Mouse (Mus musculus) urinary bladder, postnatal 4 days (tissue): ENCODE measurements around the gene Eln.
A peak's percentile ranks its signal among the peaks of the same experiment; 100 is the strongest.

Experiments used
- DNase-seq, 2 experiments: peaks; one replicate each; pipeline ENCODE4 v3.0.0; 2021 to 2022; ENCODE audit warnings: low spot score in 2 of 2

Eln gene

DNA sequence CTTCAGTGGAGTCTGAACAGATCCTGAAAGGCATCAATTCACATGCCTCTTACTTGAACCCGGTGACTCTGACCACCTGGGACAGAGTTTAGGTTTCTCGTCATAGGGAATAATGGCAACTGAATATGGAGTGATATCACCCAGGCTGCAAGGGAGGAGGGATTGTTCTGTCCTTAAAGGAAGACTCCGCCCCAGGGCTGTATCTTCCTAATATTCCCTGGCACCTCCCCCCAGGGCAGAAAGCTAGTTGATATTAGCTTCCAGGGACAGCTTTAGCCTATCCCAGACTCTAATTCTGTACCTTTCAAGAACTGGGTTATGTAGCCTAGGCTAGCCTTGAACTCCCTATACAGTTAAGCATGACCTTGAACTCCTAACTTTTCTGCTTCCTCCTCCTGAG is 2.1 kb downstream of the Eln start:
- DNase-seq, result no peak

DNA sequence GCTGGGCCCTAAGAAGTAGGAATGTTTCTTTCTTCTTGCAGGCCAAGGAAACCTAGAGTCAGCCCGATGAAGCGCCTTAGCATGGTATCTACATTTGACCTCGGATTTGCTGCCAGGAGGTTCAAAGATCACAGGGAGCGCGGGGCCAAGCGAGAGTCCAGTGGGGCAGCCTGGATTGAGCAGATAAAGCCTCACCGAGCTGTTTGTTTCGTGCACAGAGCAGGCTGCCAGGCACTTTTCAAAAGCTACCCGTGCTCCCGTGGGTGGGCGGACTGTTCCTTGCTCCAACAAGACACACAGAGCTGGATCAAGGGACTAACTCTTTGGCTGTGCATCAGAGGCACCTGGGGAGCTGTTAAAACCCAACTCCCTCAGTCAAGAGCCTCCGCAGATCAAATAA is 3.1 kb downstream of the Eln start:
- no peak for DNase-seq

DNA sequence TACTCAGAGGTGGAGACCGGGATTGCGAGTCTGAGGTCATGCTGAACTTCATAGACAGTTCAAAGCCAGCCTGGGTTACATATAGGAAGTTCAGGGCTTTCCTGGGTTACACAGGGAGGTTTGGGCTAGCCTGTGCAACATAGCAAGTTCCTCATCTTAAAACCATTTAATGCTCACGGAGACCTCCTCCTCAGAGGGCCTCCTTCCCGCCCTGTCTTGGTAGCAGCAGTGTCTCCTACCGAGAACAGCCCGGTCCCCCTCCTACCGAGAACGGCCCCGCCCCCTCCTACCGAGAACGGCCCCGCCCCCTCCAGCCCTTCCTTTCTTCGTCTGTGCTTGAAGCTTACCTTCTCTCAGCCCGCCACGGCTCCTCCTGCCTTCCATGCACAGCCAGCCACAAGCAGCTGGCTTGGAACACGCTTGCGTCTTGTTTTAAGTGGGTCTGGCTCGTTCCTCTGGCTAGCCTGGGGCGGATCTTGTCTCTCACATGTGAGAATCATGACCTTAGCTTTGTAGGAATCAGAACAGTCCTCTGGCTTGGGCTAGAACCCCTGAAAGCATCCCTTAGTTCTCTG is 4.8 kb downstream of the Eln start:
- no peak for DNase-seq

DNA sequence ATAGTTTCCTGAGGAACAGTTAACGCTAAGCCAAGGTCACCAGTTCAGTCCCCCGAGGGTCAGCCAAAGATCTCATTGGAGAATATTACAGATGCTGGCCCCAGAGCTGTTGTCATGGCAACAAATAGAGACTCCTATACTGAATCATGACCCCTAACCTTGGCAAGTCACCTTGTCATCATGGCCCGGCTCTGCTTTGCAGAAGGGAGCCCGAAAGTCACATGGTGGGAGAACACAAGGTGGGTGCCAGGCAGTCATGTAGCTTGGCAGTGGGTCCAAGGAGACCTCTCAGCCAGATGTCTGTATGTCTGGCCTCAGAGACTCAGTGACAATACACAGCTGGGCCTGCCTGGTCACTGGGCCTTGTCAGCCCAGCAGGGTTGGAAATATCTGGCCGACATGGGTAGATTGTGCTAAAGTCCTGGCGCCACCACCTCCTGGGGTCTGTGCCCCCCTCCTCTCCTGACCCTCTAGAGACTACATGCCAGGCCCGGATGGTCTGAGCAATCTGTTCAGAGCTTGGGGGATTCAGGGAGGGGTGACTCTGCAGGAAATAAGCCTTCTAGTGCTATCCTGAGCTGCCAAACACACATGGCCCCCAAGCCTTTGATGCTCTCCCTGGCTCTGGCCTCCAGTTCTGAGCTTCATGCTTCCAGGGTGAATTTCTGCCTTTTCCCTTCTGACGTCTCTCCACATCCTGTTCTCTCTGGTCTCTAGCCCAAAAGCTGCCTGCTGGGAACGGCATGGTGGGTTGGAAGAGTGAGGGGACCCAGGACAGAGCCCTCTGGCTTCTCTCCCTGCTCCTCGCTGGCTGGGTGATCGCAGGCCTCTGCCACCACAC is 6.4 kb downstream of the Eln start:
- DNase-seq, result peak in 1 of 2 experiments; percentile 37

DNA sequence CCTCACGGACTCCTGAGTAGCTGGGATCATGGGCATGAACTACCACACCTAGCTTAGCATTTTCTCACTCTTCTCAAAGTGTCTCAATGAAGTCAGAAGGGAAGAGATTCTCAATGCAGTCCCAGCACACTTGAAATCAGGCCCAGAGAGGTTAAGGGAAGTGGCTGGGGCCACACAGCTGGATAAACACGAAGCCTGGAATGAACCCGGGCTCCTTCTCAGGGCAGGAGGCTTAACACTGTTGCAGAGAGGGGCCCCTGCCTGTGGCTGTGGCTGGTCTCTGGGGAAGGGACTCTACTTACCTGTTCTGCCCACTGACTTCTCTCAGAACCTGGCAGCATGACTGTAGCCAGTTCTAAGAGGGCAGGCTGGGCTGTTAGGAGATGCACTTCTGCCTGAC is 7.2 kb downstream of the Eln start:
- DNase-seq, result no peak

DNA sequence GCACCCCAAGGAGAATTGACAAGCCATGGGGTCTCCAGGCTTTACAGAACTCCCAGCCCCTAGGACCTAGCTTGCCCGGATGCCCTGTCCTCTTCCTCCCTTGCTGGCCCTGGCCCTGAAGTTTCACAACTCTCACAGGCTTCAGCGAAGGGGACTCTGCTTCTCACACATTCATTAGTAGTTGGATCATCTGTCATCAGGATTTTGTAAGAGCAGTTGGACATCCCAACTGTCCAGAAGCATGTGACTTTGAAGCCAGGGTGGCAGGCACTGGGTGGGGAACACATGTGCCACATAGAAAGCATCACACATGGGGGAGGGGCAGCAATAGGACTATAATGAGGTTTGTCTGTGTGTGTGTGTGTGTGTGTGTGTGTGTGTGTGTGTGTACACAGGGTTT is 12.2 kb downstream of the Eln start:
- no peak for DNase-seq

DNA sequence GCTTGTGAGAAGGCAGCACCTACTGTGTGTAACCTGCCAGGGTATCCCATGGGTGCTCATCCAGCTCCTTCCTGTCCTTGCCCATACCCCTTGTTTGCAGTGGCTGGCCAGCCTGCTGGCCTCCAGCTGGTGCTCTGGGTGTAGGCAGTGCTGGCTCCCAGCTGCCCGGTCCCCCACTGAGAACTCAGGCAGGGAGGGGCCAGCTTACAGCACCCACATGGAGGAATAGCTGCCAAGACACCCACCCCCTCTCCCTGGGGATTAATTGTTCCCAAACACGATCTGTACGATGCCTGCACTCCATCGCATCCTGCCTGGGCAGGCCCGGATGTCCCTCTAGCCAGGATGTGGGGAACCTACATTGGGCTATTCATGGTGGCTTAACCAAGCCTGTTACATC is 13.1 kb downstream of the Eln start:
- DNase-seq, result no peak

DNA sequence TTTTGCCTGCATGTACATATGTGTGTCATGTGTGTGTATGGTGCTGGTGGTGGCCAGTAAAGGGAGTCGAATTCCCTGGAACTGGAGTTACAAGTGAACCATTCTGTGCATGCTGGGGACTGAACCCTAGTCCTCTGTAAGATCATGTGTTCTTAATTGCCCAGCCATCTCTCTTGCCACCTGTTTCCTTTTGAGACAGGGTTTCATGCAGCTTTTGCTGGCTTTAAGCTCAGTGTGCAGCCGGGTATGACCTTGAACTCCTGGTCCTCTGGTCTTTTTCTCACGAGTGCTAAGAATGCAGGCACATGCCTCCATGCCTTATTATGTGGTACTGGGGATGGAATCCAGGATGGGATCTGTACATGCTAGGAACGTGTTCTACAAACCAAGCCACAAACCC is 13.9 kb downstream of the Eln start:
- DNase-seq, result no peak

DNA sequence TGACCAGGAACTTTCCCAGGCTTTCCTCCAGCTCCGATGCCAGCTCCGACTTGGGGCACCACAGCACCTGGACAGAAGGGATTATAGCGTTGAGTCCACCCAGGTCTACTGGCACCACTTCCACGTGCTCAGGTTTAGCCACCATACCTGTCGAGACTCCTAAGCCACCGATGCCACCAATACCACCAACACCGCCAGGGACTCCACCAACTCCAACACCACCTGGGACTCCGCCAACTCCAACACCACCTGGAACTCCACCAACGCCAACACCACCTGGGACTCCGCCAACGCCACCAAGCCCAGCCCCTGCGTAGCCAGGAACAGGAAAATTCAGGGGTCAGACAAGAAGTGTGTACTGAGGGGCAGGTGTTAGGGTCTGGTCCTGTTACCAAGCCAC is 18.0 kb downstream of the Eln start:
- peak in 1 of 2 experiments; percentile 69 for DNase-seq

DNA sequence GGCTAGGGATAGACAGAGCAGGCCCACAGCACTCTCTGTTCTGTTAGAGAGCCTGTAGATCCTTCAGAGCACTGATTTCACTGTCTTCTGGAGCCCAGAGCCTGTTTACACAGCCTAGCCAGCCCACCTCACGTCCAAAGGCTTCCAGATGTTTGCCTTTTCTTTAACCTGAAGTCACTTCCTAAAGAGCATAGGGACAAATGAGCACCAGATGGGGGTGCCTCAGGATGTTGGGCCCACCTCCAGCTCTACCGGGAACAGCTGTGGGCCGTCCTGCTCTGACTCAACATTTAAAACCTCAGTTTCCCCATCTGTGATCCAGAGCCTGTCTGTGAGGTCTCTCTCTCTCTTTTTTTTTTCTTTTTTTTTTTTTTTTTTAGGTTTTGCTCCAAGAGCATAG is 18.6 kb downstream of the Eln start:
- DNase-seq, result no peak

DNA sequence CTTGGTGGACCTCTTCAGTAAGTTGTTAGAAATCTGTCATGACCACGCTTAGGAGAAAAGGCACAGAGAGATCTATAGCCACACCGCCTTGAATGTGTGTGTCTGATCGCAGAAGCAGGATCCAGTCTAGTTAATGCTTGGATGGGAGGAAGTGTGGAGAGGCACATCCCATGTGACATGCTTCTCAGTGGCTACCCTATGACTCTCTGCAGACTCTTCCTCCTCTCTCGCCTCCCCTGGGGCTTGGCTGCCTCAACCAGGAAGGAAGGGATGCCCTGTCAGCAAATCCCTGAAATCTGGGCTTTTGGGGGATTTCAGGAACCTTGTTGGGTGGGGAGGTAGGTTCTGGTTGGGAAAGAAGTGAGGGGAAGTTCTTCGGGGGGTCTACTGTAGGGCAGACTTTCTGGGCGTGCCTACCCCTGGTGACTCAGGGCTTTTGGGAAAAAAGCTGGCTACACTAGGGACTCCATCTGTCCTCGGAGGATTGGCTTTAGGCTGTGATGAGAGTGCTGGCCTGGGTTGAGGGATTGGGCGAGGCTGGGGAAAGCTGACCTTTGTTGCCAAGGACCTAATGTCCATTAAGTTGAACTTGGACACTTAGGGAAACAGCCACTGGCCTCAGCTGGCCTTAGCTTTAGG is 20.0 kb downstream of the Eln start:
- no peak for DNase-seq

DNA sequence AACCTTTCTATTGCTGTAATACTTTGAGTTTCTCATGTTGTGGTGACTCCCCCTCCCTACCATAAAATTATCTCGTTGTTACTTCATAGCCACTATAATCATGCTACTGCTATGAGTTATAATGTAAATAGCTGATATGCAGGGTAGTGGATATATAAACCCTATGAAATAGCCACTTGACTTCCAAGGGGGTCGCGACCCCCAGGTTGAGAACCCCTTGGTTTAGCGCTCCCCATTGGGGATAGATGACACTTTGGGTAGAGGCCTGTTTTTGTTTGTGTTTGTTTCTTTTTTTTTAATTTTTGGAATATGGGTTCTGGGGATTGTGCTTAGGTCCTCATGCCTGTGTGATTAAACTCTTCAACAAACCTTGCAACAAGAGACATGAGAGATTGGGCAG is 21.8 kb downstream of the Eln start:
- DNase-seq, result no peak

DNA sequence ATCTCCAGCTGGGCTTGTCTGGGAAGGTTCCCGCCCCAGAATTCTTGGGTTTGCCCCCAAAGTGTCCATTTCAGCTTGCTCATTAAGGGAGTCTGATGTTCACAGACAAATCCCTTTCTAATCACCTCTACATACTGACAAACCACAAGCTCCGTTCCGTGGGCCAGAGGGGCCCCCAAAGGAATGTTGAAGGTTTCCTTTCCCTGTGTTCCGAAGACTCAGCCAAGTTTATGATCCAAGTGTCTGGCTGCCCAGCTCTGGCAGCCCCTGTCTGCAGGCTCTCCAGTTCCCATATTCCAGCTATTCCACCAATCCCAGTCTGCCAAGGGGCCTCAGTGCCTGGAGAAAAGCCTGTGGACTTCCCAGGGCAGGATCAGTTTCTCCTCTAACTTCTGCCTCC is 27.1 kb downstream of the Eln start:
- DNase-seq, result no peak

DNA sequence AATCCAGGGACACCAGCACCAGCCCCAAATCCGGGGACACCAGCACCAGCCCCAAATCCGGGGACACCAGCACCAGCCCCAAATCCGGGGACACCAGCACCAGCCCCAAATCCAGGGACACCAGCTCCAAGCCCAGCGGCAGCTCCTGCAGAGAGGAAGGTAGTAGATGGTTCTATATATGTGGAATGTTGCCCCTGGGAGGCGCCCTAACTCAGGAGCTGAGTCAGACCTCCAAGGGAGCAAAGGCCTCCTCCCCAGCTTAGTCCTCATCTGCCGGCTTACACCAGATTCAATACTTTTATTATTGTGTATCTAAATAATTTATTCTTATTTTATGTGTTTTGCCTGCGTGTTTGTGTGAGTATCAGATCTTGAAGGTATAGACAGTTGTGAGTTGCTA is 36.0 kb downstream of the Eln start:
- no peak for DNase-seq

DNA sequence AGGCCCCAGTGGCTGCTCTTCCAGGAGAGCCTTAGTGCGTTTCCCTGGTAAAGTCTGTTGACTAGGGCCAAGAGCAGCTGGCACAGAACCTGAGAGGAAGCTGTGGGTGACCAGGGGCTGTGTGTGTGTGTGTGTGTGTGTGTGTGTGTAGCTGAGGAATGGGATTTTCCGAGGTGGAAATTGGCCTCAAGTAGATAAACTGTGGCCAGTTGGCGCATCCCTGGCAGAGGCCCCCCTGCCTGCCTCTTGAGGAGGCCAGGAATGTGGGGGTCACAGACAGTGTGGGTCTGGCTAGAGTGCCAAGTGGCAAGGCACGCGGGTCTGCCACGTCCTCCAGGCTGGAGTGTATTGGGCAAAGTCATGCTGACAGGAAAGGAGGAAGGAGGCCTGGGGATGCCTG is 37.8 kb downstream of the Eln start:
- DNase-seq, result no peak

DNA sequence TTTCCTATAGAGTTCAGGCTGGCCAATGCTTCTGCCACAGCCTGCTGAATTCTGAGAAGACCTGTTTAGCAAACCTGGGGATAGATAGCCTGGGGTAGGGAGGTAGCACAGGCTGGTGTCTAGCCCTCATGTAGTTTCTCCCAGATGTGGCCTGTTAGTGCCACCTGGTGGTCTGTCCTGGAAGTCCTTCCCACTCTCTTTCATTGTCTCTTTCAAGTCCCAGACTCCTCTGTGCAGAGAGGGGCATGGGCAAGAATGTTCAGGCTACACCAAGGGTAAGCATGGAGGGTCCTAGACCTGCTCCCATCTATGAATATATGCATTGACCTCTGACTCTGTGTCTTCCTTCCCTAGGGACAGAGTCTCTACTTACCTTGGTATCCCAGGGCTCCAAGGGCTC is 43.0 kb downstream of the Eln start:
- DNase-seq, result peak in 1 of 2 experiments; percentile 69

DNA sequence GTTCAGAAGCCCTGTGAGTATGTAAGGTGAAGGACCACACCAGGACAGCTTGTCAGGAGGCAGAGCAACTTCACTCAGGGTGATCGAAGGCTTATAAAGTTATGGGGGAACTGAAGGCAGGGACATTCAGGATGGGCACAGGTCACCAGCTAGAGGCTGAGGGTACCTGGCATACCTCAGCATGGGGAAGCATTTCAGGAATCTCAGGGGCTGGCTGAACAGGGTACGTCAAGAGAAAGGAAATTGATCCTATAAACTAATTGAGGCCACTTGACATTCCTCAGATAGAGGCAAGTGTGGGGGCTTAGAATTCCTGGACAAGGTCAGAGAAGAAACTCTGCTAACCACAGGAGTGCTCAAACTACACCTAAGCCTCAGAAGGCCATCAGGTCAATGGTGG is 51.6 kb downstream of the Eln start:
- DNase-seq, result no peak

DNA sequence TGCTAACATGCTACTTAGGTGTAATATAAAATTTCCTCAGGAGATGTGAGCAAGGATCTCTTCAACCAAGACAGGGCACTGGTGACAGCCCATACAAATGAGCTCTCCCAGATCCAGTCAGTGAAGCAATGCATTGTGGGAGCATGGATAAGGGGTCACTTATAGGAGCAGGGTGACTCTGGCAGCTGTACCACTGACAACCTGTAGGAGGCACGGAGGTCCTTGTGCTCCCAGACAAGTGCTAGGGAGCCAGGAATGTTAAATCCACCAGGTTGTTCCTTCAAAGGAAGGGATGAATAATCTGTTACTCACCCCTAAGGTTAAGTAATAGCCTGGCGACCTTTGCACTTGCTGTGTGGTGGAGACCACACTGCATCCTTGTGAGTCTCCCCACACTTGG is 52.0 kb downstream of the Eln start:
- no peak for DNase-seq

DNA sequence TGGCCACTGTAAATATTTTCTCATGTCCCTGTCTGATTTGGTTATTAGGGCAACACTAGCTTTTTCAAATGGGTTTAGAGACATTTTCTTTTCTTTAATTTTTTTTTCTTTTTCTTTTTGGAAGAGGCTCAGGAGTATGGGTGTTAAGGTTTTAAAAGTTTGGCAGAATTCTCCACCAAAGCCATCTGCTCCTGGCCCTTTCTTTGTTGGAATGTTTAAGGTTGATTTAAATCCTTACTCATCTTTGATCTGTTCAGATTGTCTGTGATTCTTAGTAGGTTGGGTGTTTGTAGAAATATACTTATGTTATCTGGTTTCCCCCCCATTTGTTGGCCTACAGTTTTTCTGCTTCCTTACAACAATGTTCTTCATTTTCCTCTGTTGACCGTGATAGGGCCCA is 54.4 kb downstream of the Eln start:
- DNase-seq, result no peak

DNA sequence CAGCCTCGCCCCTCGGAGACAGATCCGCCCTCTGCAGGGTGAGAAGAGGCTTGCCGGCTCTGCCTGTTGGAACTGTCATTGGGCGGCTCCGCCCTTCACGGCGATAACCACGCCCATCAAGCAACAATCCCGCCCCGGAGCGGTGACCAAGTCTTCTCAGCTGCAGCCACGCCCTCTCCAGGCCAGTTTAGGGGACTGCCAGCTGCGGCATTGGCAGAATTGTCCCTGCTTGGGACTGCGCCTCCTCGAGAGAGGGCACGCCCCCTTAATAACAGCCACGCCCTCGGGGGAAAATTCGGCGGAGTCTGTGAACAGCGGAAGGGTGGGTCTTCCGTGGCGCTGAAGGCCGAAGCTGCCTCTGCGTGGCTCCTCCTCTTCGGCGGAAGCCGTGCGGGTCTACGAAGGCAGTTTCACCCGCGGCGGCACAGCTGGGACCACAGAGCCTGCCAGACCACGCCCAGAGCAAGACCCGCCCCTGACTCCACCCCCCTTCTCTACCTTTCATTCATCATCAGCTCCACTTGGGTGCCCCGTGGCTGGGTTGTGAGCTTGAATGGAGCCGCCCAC is 58.3 kb downstream of the Eln start:
- peak; percentile 98 to 100 for DNase-seq

DNA sequence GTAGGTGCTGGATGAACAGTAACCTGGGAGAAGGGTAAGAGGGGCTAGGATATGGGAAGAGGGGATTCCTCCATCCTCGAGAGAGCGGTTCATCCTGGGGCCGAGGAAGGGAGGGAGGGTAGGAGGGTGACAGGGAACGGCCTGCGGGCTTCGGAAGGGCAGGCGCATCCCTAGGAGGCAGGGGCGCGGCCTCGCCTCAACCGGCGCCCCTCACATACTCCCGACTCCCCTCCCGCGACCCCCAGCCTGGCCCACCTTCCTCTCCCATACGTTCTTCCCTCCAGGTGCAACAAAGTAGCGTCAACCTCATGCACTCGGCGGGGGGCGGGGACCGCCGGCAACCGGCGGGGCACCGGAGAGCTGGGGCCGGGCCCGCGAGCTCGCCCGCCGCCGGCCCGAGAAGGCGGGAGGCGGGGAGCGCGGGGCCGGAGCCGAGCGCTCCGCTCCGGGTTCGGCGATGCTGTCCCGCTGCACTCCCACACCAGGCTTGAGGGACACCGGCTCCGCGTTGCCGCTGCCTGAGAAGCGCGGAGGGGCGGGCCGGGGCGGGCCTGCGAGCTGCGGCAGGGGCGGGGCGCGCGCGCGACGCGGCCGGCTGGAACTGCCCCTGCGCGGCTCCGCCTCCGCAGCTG is 58.9 kb downstream of the Eln start, which contains the start of gene Limk1:
Gene Limk1, minus strand, starts transcription at position 513 of the 632 bp plus-strand sequence.
- DNase-seq, result no peak

DNA sequence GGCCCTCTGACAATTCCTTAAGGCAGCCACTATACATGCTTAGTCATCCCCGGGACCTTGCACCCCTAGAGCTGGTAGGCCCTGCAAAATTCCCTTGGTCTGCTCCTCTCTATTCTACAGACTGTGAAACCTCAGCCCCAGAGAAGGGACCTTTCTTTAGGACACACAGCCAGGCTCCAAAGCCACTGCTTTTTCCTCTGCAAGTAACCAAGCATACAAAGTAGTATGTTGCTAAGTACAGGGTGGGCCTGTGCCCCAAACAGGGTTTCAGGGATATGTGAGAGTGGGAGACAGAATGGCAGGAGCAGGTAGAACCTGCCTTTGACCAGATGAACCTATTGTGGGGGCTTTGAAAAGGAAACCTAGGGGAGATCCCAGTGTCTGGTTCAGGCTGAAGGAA is 59.9 kb downstream of the Eln start:
- no peak for DNase-seq
